Mouse (Mus musculus) adipocyte (in vitro differentiated cells): ENCODE measurements around the gene Zfp729b.
A peak's percentile ranks its signal among the peaks of the same experiment; 100 is the strongest.

Source experiments
- DNase-seq: peaks from one replicate; pipeline ENCODE4 v3.0.0-alpha.2; 2016; ENCODE audit warnings: low spot score

Gene Zfp729b

GRCm38 (mm10) chr13:67609066-67609876, at the start of gene Zfp729b:
Gene Zfp729b, minus strand, starts transcription at chr13:67609707.
- peak; percentile 85 for DNase-seq

GRCm38 (mm10) chr13:67652496-67652895, 43.0 kb upstream of the Zfp729b start:
- DNase-seq, result no peak

- DNase-seq, result peak; percentile 90
Observed at GRCm38 (mm10) chr13:67637294-67638007, 27.9 kb upstream of the Zfp729b start, which contains the start of the genes Gm49345 and Zfp729a. Gene Gm49345, minus strand, starts transcription at chr13:67637769. Gene Zfp729a, minus strand, starts transcription at chr13:67637791.

GRCm38 (mm10) chr13:67610108-67610507, 601 bp upstream of the Zfp729b start:
- DNase-seq, result peak; percentile 26

- no peak for DNase-seq
Observed at GRCm38 (mm10) chr13:67572591-67573189, 36.8 kb downstream of the Zfp729b start.

- no peak for DNase-seq
Observed at GRCm38 (mm10) chr13:67553730-67554129, 55.8 kb downstream of the Zfp729b start, which contains the start of gene Zfp748. Gene Zfp748, minus strand, starts transcription at chr13:67553830.

GRCm38 (mm10) chr13:67552505-67553346, 56.8 kb downstream of the Zfp729b start:
- peak; percentile 79 for DNase-seq

- DNase-seq, result no peak
Observed at GRCm38 (mm10) chr13:67545941-67546340, 63.6 kb downstream of the Zfp729b start.
